Mouse (Mus musculus) heart, postnatal 0 days (tissue): ENCODE results near the gene Zar1.

Source experiments
- CTCF ChIP-seq: IDR thresholded peaks from 2 replicates; pipeline ENCODE4 v1.5.1; 2016; ENCODE audit warnings: antibody characterized with exemption, control low read depth, low read depth
- EP300 ChIP-seq: IDR thresholded peaks from 2 replicates; pipeline ENCODE4 v1.6.1; 2016; ENCODE audit warnings: antibody characterized with exemption, low read depth

- TF ChIP-seq EP300 (no peak), CTCF (no peak)
Observed at GRCm38 (mm10) chr5:72630026-72630425, 49.0 kb upstream of the Zar1 start.
